10 mouse cellular contexts compared by ENCODE assay signal in genomic region chr13:107618796-107619429, GRCm38 (mm10).
DNase-seq lines count a peak whose midpoint lies in the region; ATAC-seq and TF ChIP-seq lines count a peak whose summit lies in the region.
"Had no signal": no experiment of that assay in that cellular context is flagged by ENCODE, and none has a peak within 500 bp of the region (broad histone marks: within the 10 kb centered on the region; RNA-seq: fewer than 3 reads in every experiment).

No protein-coding gene starts in this region.

- intact Hi-C loops in left cerebral cortex, postnatal 25 days (cut with DNase I), result no loop called here

- no peaks in the 10 kb centered on the region for H3K27me3 ChIP-seq in liver, embryonic 11.5 days (replicated peaks; ENCODE audit: control insufficient read depth, insufficient read depth, low read length)
- no peaks in the 10 kb centered on the region for H3K27me3 ChIP-seq in hindbrain, postnatal 0 days (ENCODE audit: insufficient read depth, low read length)
- no peaks in the 10 kb centered on the region for H3K27me3 ChIP-seq in neural tube, embryonic 11.5 days (ENCODE audit: control insufficient read depth, insufficient read depth, low read length)
- no peaks in the 10 kb centered on the region for H3K27me3 ChIP-seq in intestine, postnatal 0 days (replicated peaks; ENCODE audit: control insufficient read depth, insufficient read depth, low read length)

- H3K9me3 ChIP-seq in liver, embryonic 11.5 days (ENCODE audit: control insufficient read depth, low read length), result no peaks in the 10 kb centered on the region
- H3K9me3 ChIP-seq in hindbrain, postnatal 0 days (ENCODE audit: low read length), result no peaks in the 10 kb centered on the region
- no peaks in the 10 kb centered on the region for H3K9me3 ChIP-seq in neural tube, embryonic 11.5 days (ENCODE audit: control insufficient read depth, low read length)
- H3K9me3 ChIP-seq in intestine, postnatal 0 days (ENCODE audit: control insufficient read depth), result no peaks in the 10 kb centered on the region

- peak overlapping the region; percentile 53; the same call in 1 of the 2 replicates for H3K9ac ChIP-seq in liver, embryonic 11.5 days (ENCODE audit: low read depth, low read length)
- no peak overlapping the region for H3K9ac ChIP-seq in hindbrain, postnatal 0 days (replicated peaks; ENCODE audit: low read length)
- no peak overlapping the region; the same call in 1 of the 2 replicates for H3K9ac ChIP-seq in neural tube, embryonic 11.5 days (ENCODE audit: low read length)
- H3K9ac ChIP-seq in intestine, postnatal 0 days (ENCODE audit: low read depth, low read length), result no peak overlapping the region

- H3K36me3 ChIP-seq in liver, embryonic 11.5 days (ENCODE audit: control insufficient read depth, insufficient read depth, low read length), result no peaks in the 10 kb centered on the region
- no peaks in the 10 kb centered on the region for H3K36me3 ChIP-seq in hindbrain, postnatal 0 days (ENCODE audit: insufficient read depth, low read length)
- no peaks in the 10 kb centered on the region for H3K36me3 ChIP-seq in neural tube, embryonic 11.5 days (ENCODE audit: control insufficient read depth, insufficient read depth, low read length)
- no peaks in the 10 kb centered on the region for H3K36me3 ChIP-seq in intestine, postnatal 0 days (ENCODE audit: control insufficient read depth, insufficient read depth)

- 56% methylated on average over 15 of the region's 15 CpGs for WGBS in liver, embryonic 11.5 days
- 33% methylated on average over 15 of the region's 15 CpGs for WGBS in hindbrain, postnatal 0 days
- WGBS in neural tube, embryonic 11.5 days, result 37% methylated on average over 15 of the region's 15 CpGs
- 53% methylated on average over 15 of the region's 15 CpGs for WGBS in intestine, postnatal 0 days

- no peak for TF ChIP-seq CTCF in hindbrain, postnatal 0 days (IDR thresholded peaks at IDR 0.05; ENCODE audit: low read depth)
- TF ChIP-seq CTCF in intestine, postnatal 0 days (IDR thresholded peaks at IDR 0.05; ENCODE audit: low read depth), result no peak

- H3K27ac ChIP-seq in liver, embryonic 11.5 days (ENCODE audit: low read depth, low read length), result 0 out of 2 replicates have a peak overlapping the region, but pooled peaks have one; percentile 26
- H3K27ac ChIP-seq in hindbrain, postnatal 0 days, result no peak overlapping the region
- H3K27ac ChIP-seq in neural tube, embryonic 11.5 days (ENCODE audit: low read depth, low read length), result no peak overlapping the region
- no peak overlapping the region for H3K27ac ChIP-seq in intestine, postnatal 0 days (ENCODE audit: low read depth, low read length)

- H3K4me1 ChIP-seq in liver, embryonic 11.5 days (replicated peaks; ENCODE audit: control insufficient read depth, insufficient read depth, low read length), result peaks cover 20% of the 10 kb centered on the region
- no peaks in the 10 kb centered on the region; the same call in 1 of the 2 replicates for H3K4me1 ChIP-seq in hindbrain, postnatal 0 days (ENCODE audit: insufficient read depth, low read length)
- peaks cover 22% of the 10 kb centered on the region for H3K4me1 ChIP-seq in neural tube, embryonic 11.5 days (ENCODE audit: control insufficient read depth, insufficient read depth, low read length)
- H3K4me1 ChIP-seq in intestine, postnatal 0 days (replicated peaks; ENCODE audit: control insufficient read depth, insufficient read depth, low read length), result no peaks in the 10 kb centered on the region

- no peak for ATAC-seq in liver, embryonic 11.5 days (replicated peaks; ENCODE audit: low FRiP score)
- 0 out of 2 replicates have a peak, but pooled peaks have one; percentile 2 for ATAC-seq in hindbrain, postnatal 0 days
- ATAC-seq in neural tube, embryonic 11.5 days (ENCODE audit: insufficient read depth, low FRiP score, low TSS enrichment), result no peak
- ATAC-seq in intestine, postnatal 0 days, result no peak

- H3K4me3 ChIP-seq in liver, embryonic 11.5 days (ENCODE audit: low read depth, low read length), result peak overlapping the region; percentile 31
- H3K4me3 ChIP-seq in hindbrain, postnatal 0 days (ENCODE audit: low read length), result no peak overlapping the region
- H3K4me3 ChIP-seq in neural tube, embryonic 11.5 days (ENCODE audit: low read depth, low read length), result no peak overlapping the region
- H3K4me3 ChIP-seq in intestine, postnatal 0 days (ENCODE audit: low read depth, low read length), result no peak overlapping the region

- peak; percentile 27 for DNase-seq in embryo, embryonic 9.5 days (ENCODE audit: extremely low spot score)
- no peak for DNase-seq in embryo, embryonic 11 days
- no peak for DNase-seq in liver, embryonic 11.5 days (ENCODE audit: low spot score)
- no peak for DNase-seq in liver
- no peak for DNase-seq in hindbrain, postnatal 0 days (ENCODE audit: low spot score)
- peak; percentile 24 for DNase-seq in neural tube, embryonic 11.5 days (ENCODE audit: low spot score)
- no peak for DNase-seq in left cerebral cortex, postnatal 25 days (ENCODE audit: low spot score in 2 of 2)
- DNase-seq: adrenal gland, postnatal 25 days; cerebellum, adult 9-10 months had no signal

- peak overlapping the region; percentile 59 for H3K4me2 ChIP-seq in liver, embryonic 11.5 days
- H3K4me2 ChIP-seq in hindbrain, postnatal 0 days (ENCODE audit: low read depth, low read length), result no peak overlapping the region
- H3K4me2 ChIP-seq in neural tube, embryonic 11.5 days (ENCODE audit: low read depth), result no peak overlapping the region
- no peak overlapping the region for H3K4me2 ChIP-seq in intestine, postnatal 0 days (replicated peaks; ENCODE audit: low read depth)

Comparison
In these comparisons a context has a peak if more than half of its experiments do, and no peak if none do; other contexts are left out.
1. DNase-seq: peak in embryo, embryonic 9.5 days (single experiment) and neural tube, embryonic 11.5 days (single experiment); none in embryo, embryonic 11 days (single experiment), liver, embryonic 11.5 days (single experiment), liver (single experiment), hindbrain, postnatal 0 days (single experiment) and left cerebral cortex, postnatal 25 days (0 of 2).